Mouse (Mus musculus): ENCODE measurements at regions not wholly inside any gene's neighbourhood (a gene's known extent, or its start where the extent isn't known, plus 50 kb on each side); places are given as distances from the start of the nearest gene placed in this dataset.

GRCm38 (mm10) chr10:66548073-66548472 is 547.9 kb upstream of the Jmjd1c start:
- Histone ChIP-seq H3K4me3 (ENCODE audit: low read depth, low read length) (no peak overlapping the region), H3K36me3 (ENCODE audit: control insufficient read depth, insufficient read depth) (no peaks in the 10 kb centered on the region), H3K27me3 (ENCODE audit: control insufficient read depth, insufficient read depth, low read depth, low read length) (no peaks in the 10 kb centered on the region), H3K4me1 (ENCODE audit: control insufficient read depth, low read depth, low read length) (no peaks in the 10 kb centered on the region), H3K27ac (ENCODE audit: low read length) (no peak overlapping the region), H3K9ac (ENCODE audit: low read depth, low read length) (no peak overlapping the region), H3K4me2 (ENCODE audit: low read depth, low read length) (no peak overlapping the region), H3K9me3 (replicated peaks; ENCODE audit: control insufficient read depth, low read length) (no peaks in the 10 kb centered on the region)
- no peak for ATAC-seq (ENCODE audit: low read depth)
- WGBS (ENCODE audit: insufficient replicate concordance): 77% methylated on average over 4 of the region's 4 CpGs

DNA sequence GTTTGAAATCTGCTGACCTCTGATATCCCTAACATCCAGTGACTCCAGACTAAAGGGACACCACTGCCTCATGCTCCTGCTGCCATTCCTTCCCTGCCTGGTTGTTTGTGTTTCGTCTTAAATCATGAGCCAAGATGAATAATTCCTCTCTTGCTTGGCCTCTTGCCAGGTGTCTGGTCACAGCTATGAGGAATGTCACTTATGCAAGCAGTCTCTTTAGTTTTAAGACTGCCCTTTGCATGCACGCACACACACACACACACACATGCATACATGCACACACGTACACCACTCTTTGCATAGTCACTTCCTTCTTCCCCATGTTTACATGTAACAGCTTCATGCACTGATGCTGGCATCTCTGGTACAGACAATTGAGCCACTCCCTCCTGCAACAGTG is 543.0 kb upstream of the Jmjd1c start:
- no peaks in the 10 kb centered on the region for H3K4me1 ChIP-seq (ENCODE audit: control insufficient read depth, low read depth, low read length)

GRCm38 (mm10) chr10:66554259-66554658 is 541.7 kb upstream of the Jmjd1c start:
- H3K4me2 ChIP-seq (ENCODE audit: low read depth, low read length): no peak overlapping the region
- 46% methylated on average over 1 of the region's 1 CpGs for WGBS (ENCODE audit: insufficient replicate concordance)
- ATAC-seq (ENCODE audit: low read depth): no peak
- H3K27me3 ChIP-seq (ENCODE audit: control insufficient read depth, insufficient read depth, low read depth, low read length): no peaks in the 10 kb centered on the region
- H3K36me3 ChIP-seq (ENCODE audit: control insufficient read depth, insufficient read depth): no peaks in the 10 kb centered on the region
- H3K4me1 ChIP-seq (ENCODE audit: control insufficient read depth, low read depth, low read length): no peaks in the 10 kb centered on the region
- H3K9ac ChIP-seq (ENCODE audit: low read depth, low read length): no peak overlapping the region
- H3K4me3 ChIP-seq (ENCODE audit: low read depth, low read length): no peak overlapping the region
- H3K27ac ChIP-seq (ENCODE audit: low read length): no peak overlapping the region
- H3K9me3 ChIP-seq (replicated peaks; ENCODE audit: control insufficient read depth, low read length): no peaks in the 10 kb centered on the region

More for the DNA sequence above, 543.0 kb upstream of the Jmjd1c start:
- H3K36me3 ChIP-seq (ENCODE audit: control insufficient read depth, insufficient read depth): no peaks in the 10 kb centered on the region
- H3K4me2 ChIP-seq (ENCODE audit: low read depth, low read length): no peak overlapping the region
- no peak for ATAC-seq (ENCODE audit: low read depth)
- no peak overlapping the region for H3K27ac ChIP-seq (ENCODE audit: low read length)
- no peaks in the 10 kb centered on the region for H3K9me3 ChIP-seq (replicated peaks; ENCODE audit: control insufficient read depth, low read length)
- no peak overlapping the region for H3K4me3 ChIP-seq (ENCODE audit: low read depth, low read length)
- no peak overlapping the region for H3K9ac ChIP-seq (ENCODE audit: low read depth, low read length)
- no peaks in the 10 kb centered on the region for H3K27me3 ChIP-seq (ENCODE audit: control insufficient read depth, insufficient read depth, low read depth, low read length)
- WGBS (ENCODE audit: insufficient replicate concordance): 52% methylated on average over 3 of the region's 3 CpGs

DNA sequence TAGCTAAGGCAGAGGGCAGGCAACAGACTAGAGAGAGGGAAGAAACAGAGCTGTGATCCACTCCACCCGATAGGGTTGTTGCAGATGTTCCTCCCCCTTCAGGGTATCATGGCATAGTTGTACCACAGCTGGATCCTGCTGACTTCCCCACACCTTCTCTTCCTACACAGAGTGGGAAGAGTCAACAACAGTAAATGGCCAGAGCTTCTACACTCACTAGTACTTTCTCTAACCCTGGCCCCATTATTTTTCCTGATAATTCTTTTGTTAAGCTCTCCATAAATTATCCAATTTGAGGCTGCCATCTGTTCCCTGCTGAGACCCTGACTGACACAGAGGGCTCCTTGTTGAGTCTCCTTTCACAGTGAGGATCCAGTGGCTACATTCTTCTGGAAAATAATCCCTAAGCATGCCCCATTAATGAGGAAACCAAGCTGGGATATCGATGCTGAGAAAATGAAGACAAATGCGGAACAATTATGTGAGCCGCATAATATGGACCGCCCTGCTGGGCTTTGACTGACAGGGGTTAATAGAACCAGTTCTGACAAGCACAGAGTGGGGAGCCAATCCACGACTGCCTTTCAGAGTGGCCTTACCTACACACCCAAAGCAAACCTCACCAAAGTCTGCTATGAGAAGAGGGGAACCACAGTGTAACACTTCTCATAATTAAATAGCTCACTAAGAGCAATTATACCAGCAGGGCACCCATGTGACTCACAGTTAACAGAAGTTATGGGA is 537.7 kb upstream of the Jmjd1c start:
- 60% methylated on average over 6 of the region's 6 CpGs for WGBS (ENCODE audit: insufficient replicate concordance)
- H3K36me3 ChIP-seq (ENCODE audit: control insufficient read depth, insufficient read depth): no peaks in the 10 kb centered on the region
- no peaks in the 10 kb centered on the region for H3K4me1 ChIP-seq (ENCODE audit: control insufficient read depth, low read depth, low read length)
- no peak overlapping the region for H3K27ac ChIP-seq (ENCODE audit: low read length)
- no peak overlapping the region for H3K4me2 ChIP-seq (ENCODE audit: low read depth, low read length)
- no peak overlapping the region for H3K4me3 ChIP-seq (ENCODE audit: low read depth, low read length)
- H3K9me3 ChIP-seq (replicated peaks; ENCODE audit: control insufficient read depth, low read length): no peaks in the 10 kb centered on the region
- no peak overlapping the region for H3K9ac ChIP-seq (ENCODE audit: low read depth, low read length)
- no peak for ATAC-seq (ENCODE audit: low read depth)
- H3K27me3 ChIP-seq (ENCODE audit: control insufficient read depth, insufficient read depth, low read depth, low read length): no peaks in the 10 kb centered on the region

DNA sequence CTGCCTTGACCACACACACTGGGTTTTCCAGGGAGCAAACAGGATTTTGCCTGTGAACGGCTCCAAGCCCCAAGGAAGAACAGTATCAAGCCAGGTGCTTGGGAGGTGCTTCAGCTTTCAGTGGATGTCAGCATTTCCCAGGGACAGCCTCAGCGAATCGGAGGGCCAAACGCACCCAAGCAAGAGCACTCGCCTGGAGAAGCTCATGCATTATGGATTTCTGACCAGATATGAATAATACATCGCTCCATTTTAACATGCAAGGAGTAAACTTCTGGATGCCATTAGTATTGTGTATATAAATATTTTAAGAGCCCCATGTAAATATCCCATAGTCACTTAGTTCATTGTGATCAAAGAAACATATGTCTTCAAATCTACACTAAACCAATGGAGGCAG is 530.6 kb upstream of the Jmjd1c start:
- ATAC-seq (ENCODE audit: low read depth): no peak
- Histone ChIP-seq H3K27ac (ENCODE audit: low read length) (no peak overlapping the region), H3K9me3 (replicated peaks; ENCODE audit: control insufficient read depth, low read length) (no peaks in the 10 kb centered on the region), H3K36me3 (ENCODE audit: control insufficient read depth, insufficient read depth) (no peaks in the 10 kb centered on the region), H3K27me3 (ENCODE audit: control insufficient read depth, insufficient read depth, low read depth, low read length) (no peaks in the 10 kb centered on the region), H3K4me3 (ENCODE audit: low read depth, low read length) (no peak overlapping the region), H3K9ac (ENCODE audit: low read depth, low read length) (no peak overlapping the region), H3K4me2 (ENCODE audit: low read depth, low read length) (no peak overlapping the region), H3K4me1 (ENCODE audit: control insufficient read depth, low read depth, low read length) (no peaks in the 10 kb centered on the region)
- 70% methylated on average over 6 of the region's 6 CpGs for WGBS (ENCODE audit: insufficient replicate concordance)

DNA sequence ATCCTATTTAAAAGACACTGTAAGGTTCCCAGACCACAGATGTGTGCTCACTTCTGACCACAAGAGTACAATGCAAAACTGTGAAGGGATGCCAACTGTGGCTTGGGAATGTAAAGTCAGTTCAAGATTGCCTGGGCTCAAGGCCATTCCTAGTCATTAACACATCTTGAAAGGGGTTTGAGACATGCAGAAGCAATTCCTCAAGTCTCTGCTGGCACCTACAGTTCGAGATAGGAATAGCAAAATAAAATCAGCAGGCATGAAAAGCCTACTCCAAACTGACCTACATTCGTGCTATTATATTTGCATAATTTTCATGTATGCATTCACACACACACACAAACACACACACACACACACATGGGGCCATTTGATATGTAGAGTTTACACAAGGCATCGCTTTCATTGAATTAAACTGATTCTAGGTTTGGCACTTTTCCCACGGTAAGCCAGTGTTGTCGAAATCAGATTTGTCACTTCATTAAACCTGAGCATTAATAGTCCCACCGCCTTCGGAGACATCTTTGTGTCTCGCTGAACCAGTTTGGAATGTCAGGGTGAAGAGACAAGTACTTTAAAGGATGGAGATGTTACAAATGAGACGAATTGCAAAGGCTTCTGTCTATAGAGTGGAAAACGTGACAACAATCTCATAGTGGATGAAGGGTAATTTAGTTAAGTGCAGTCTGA is 520.9 kb upstream of the Jmjd1c start:
- no peak for ATAC-seq (ENCODE audit: low read depth)
- WGBS (ENCODE audit: insufficient replicate concordance): 42% methylated on average over 10 of the region's 10 CpGs
- no peak overlapping the region for H3K27ac ChIP-seq (ENCODE audit: low read length)

DNA sequence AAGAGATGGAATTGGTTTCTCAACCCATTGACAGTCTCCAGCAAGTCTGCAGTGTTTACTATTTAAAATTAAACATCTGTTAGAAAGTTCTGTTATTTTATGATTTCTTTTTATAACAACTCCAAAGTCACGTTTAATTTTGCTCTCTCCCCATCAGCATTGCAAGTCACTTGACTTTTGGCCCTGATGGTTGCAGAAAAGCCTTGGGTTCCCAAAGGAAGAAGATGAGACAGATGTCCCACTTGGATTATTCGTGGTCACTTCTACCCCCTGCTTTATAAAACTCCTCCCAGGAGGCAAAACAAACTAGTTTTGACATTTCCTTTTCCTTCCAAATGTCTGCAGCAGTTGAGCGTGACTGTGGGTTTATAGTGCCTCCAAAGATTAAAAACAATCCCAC is 502.9 kb upstream of the Jmjd1c start:
- Histone ChIP-seq H3K4me3 (ENCODE audit: low read depth, low read length) (no peak overlapping the region), H3K9me3 (replicated peaks; ENCODE audit: control insufficient read depth, low read length) (no peaks in the 10 kb centered on the region), H3K9ac (ENCODE audit: low read depth, low read length) (no peak overlapping the region), H3K27ac (ENCODE audit: low read length) (no peak overlapping the region), H3K27me3 (ENCODE audit: control insufficient read depth, insufficient read depth, low read depth, low read length) (no peaks in the 10 kb centered on the region), H3K36me3 (ENCODE audit: control insufficient read depth, insufficient read depth) (no peaks in the 10 kb centered on the region), H3K4me1 (ENCODE audit: control insufficient read depth, low read depth, low read length) (no peaks in the 10 kb centered on the region), H3K4me2 (ENCODE audit: low read depth, low read length) (no peak overlapping the region)
- no peak for ATAC-seq (ENCODE audit: low read depth)
- WGBS (ENCODE audit: insufficient replicate concordance): 43% methylated on average over 3 of the region's 3 CpGs

More for the DNA sequence above, 520.9 kb upstream of the Jmjd1c start:
- Histone ChIP-seq H3K9me3 (replicated peaks; ENCODE audit: control insufficient read depth, low read length) (no peaks in the 10 kb centered on the region), H3K36me3 (ENCODE audit: control insufficient read depth, insufficient read depth) (no peaks in the 10 kb centered on the region), H3K4me1 (ENCODE audit: control insufficient read depth, low read depth, low read length) (no peaks in the 10 kb centered on the region), H3K4me3 (ENCODE audit: low read depth, low read length) (no peak overlapping the region), H3K4me2 (ENCODE audit: low read depth, low read length) (no peak overlapping the region), H3K27me3 (ENCODE audit: control insufficient read depth, insufficient read depth, low read depth, low read length) (no peaks in the 10 kb centered on the region), H3K9ac (ENCODE audit: low read depth, low read length) (no peak overlapping the region)

DNA sequence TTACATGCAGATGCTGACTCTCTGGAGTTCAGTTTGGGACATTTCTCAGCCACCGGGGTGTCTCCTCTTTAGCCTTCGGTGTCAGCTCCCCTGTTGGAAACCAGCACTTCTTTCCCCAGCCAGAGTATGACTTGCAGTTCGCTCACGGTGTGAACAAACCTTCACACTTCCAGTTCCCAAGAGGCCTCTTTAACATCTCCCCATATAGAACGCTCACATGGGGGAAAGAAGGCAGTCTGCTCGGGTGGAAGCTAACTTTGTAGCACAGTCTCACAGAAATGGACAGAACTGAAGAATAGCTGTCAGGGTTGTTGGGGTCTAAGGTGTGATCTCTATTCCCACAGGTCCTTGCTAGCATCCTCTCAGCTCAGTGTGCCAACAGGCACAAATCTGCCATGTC is 502.4 kb upstream of the Jmjd1c start:
- WGBS (ENCODE audit: insufficient replicate concordance): 41% methylated on average over 6 of the region's 6 CpGs
- no peak overlapping the region for H3K4me2 ChIP-seq (ENCODE audit: low read depth, low read length)
- H3K9ac ChIP-seq (ENCODE audit: low read depth, low read length): no peak overlapping the region
- no peaks in the 10 kb centered on the region for H3K36me3 ChIP-seq (ENCODE audit: control insufficient read depth, insufficient read depth)
- no peak overlapping the region for H3K27ac ChIP-seq (ENCODE audit: low read length)
- H3K4me1 ChIP-seq (ENCODE audit: control insufficient read depth, low read depth, low read length): no peaks in the 10 kb centered on the region
- no peak for ATAC-seq (ENCODE audit: low read depth)
- no peaks in the 10 kb centered on the region for H3K27me3 ChIP-seq (ENCODE audit: control insufficient read depth, insufficient read depth, low read depth, low read length)
- no peaks in the 10 kb centered on the region for H3K9me3 ChIP-seq (replicated peaks; ENCODE audit: control insufficient read depth, low read length)
- H3K4me3 ChIP-seq (ENCODE audit: low read depth, low read length): no peak overlapping the region

GRCm38 (mm10) chr10:66597952-66598351 is 498.0 kb upstream of the Jmjd1c start:
- Histone ChIP-seq H3K4me3 (ENCODE audit: low read depth, low read length) (no peak overlapping the region), H3K27me3 (ENCODE audit: control insufficient read depth, insufficient read depth, low read depth, low read length) (no peaks in the 10 kb centered on the region), H3K4me2 (ENCODE audit: low read depth, low read length) (no peak overlapping the region), H3K36me3 (ENCODE audit: control insufficient read depth, insufficient read depth) (no peaks in the 10 kb centered on the region), H3K27ac (ENCODE audit: low read length) (no peak overlapping the region), H3K4me1 (ENCODE audit: control insufficient read depth, low read depth, low read length) (no peaks in the 10 kb centered on the region), H3K9ac (ENCODE audit: low read depth, low read length) (no peak overlapping the region), H3K9me3 (replicated peaks; ENCODE audit: control insufficient read depth, low read length) (no peaks in the 10 kb centered on the region)
- no peak for ATAC-seq (ENCODE audit: low read depth)
- 55% methylated on average over 4 of the region's 4 CpGs for whole genome bisulfite sequencing (ENCODE audit: insufficient replicate concordance)

All from liver, embryonic 16.5 days (tissue).